Mouse (Mus musculus): Measurements from ENCODE around the gene Uox.

The Uox gene

DNA sequence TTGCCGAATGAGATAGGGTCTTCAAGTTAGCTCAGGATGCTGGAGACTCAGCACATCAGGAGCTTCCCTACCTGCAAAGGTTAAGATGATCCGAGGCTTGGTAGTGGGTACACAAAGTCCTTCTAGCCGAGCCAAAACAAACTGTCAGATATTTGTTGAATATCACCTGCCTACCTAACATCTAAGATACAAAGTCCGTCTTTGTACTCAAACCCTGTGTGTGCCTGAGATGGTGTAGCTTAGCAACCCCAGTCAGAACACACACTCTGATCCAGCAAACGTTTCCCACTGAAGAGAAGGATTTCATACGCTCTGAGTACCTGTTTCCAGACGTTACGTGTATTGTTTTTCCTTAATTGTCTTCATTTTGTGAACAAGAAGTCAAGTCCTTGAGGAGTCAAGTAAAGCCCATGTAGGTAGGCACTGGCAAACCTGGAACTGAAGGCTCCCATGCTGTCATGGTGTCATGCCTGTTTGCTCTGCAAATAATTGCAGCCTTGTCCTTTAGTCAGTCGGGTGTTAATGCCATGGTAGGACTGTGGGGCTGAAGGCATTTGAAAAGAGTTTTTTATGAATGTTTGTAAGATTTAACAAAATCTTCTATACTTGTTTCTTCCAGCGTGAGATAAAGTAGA lies at the start of gene Uox:
TSS of gene Uox (plus strand) at position 279 of the 635 bp plus-strand sequence.
- DNase-seq: no peak

DNA sequence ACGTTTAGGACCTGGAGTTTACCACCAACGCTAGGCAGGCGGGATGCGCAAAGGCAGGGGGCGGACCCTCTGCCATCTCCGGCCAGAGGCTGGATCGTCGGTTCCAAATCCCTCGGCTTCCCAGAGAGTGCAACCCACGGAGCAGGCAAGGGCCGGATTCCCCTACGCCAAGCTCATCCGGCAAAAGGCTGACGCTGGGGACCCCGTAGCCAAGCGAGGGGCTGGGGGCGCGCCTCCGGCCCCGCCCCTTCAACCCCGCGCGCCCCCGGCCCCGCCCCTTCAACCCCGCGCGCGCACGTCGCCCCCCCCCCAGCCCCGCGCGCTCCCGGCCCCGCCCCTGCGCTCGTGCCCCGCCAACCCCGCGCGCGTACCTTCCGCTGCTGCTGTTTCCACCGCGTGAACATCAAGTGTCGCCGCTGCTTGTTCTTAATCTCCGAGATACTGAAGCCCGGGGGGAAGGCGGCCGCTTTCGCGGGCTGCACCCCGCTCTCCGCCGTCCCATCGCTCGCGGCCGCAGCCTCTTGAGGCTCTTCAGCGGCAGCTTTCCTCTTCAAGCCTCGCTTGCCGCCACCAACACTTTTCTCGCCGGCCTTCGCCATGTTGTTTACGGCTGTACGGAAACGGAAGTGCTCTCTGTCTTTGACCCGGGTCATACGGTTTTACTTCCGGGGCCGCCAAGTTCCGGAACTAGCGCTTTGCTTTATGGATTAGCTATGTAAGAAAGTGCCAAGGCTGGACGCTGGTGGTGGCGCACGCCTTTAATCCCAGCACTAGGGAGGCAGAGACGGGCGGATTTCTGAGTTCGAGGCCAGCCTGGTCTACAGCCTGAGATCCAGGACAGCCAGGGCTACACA lies 49.2 kb upstream of the Uox start, which contains the start of gene Rpf1:
TSS of gene Rpf1 (minus strand) at position 632 of the 854 bp plus-strand sequence.
- DNase-seq: peak; percentile 83

DNA sequence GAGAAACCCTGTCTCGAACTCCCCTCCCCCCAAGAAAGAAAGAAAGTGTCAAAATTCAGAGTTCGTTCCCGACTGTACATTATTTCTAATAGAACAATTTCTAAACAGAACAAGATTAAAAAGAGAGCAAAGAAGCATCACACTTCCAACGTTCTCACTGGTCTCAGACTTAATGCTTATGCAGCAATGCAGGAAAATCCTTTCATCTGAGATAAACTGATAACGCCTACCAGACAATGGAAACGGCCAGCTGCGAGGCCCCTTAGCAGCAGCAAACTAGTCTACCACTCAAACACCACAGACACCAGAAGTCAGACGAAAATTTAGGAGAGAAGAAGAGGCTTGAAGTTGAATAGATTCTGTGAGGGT lies 48.6 kb upstream of the Uox start:
- DNase-seq: no peak

DNA sequence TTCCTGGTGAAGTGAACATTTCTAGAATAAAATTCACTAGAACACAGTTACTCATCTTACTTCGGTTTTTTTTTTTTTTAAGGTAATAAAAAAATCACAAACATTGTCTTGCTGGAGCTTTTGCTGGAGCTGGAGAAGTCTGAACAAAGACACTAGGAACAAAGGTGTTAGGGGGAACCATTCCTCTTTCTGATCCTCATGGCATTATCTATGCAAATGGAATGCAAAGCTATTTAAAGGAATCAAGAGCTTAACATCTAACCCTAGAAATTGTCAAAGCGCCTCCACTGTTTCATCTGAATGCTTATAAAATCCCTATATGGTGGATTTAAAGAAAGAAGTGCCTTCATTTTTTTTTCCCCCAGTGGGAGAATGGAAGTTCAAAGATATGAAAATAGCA lies 41.9 kb upstream of the Uox start:
- no peak for DNase-seq

DNA sequence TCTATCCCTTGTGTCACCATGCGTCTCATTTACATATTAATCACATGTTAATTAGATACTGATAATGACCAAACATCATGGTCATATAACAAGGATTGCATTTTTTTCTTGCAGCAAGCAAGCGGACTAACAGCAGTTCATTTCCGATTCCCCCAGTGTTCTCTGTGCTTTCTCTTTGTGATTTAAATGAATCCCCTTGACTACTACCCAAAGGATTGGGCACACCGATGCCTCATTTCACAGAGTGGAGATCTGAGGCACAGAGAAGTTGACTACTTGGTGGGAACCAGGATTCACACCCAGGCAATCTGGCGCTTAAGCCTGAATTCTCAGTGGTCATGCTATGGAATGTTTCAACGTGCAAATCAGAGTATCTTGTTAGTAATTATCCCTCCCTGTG lies 35.2 kb upstream of the Uox start:
- no peak for DNase-seq

DNA sequence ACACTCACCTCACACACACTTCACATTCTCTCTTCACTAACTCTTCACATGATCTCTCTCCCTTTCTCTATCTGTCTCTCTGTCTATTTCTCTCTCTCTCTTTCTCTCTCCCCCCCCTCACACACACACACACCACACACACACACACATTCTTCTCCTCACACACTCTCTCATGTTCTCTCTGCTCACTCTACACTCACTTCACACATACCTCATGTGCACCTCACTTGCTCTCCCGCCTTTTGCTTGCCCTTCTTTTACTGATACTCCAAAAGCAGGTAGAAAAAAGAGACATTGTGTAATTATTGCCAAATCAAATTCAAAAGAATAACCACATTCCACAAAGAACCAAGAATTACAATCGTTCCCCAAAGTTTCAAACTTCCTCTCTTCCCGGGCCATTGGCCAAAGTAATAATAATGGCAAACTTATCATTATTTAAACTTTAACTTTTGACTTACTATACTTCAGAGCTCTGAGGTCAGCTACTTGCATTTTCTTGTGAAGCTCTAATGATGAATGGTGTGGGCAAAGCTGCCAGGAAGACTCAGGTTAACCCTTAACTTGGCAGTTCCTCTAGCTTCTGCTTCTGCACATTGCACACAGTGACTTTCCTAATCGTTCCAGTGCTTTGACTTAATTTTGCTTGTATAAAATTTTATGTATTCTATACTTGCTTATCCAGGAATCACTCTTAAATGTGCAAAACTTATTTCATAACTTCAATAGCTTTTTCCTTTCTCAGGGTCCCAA lies 29.5 kb upstream of the Uox start:
- no peak for DNase-seq

DNA sequence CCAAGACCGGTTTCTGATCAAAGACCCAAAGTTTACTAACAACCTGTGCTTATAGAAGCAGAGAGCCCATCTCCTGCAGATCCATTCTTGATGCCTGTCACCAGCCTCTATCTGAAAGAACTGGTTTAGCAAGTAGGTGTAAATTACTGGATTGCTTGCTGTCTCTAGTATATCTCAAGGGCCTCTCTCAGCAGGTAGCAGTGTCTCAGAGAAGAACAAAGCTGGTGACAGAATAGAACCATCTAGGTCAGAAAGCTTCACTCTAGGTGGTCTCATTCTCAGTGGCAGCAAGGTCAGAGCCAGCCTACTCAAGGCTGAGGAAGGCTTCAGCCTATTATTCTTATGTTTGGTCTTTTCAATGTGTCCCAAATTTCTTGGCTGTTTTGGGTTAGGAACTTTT lies 26.6 kb upstream of the Uox start:
- no peak for DNase-seq

DNA sequence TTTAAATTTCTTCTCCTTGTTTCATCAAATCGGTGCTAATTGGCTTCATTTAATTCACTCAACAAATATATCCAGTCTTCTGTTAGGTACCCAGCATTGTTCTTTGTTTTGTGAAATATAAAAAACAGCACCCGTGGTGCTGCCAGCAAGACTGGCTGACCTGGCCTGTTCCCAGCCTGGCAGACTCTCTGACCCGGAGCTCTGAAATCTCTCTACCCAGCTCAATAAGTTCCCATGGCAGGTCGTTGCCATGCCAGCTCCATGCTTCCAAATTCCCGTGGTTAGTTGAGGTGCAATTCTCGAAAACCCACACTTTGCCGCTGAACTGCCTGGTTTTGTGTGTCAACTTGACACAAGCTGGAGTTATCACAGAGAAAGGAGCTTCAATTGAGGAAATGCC lies 15.4 kb upstream of the Uox start:
- no peak for DNase-seq

DNA sequence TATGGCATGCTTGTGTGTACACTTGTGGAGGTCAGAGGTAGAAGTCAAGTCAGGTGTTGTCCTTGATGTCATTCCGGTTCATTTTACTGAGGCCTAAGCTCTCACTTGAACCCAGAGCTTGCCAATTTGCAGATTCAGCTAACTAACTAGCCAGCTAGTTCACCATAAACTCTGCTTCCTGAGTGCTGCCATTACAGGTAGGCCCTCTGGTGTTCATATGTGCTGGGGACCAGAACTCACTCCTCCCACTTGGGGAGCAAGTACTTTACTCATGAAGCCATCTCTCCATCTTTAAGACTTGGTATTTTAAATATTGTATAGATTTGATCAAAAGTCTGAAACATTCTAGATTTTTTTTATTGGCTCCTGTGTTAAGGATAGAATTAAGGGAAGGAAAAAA lies 13.7 kb upstream of the Uox start:
- DNase-seq: no peak

DNA sequence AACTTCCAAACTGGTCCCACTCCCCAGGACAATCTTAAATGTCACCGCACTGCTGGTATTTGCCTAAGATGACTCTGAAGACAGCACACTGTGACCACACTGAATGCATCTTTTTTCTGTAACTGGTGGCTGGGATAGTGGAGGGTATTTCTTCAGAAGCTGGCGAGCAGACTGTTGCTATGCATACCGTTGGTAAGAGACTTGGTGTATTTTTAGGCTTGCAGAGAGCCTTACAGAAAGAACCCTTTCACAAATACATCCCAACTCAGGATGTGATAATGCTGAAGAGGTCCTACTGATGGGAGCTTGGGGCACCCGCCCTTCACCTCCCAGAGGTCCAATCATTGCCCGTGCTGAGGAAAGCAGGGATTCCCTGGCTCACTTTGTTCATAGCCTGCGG lies 12.7 kb upstream of the Uox start:
- no peak for DNase-seq

DNA sequence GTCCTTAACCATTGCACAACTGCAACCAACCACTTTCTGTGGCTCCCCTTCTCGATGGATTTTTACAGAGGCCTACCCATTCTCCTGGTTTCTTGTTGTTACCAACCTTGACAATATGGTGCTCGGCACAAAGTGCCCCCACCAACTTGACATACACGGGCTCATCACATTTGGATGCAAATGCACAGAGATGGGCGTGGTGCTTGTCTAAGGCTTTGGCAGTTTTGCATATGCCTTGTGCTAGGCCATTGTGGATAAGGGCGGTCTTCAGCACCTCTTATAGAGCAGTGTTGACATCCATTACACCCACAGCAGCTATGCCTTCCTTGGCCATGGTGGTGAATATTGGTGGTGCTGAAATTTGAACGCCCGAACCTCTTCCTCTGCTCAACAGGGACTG lies 7.3 kb upstream of the Uox start:
- DNase-seq: no peak

DNA sequence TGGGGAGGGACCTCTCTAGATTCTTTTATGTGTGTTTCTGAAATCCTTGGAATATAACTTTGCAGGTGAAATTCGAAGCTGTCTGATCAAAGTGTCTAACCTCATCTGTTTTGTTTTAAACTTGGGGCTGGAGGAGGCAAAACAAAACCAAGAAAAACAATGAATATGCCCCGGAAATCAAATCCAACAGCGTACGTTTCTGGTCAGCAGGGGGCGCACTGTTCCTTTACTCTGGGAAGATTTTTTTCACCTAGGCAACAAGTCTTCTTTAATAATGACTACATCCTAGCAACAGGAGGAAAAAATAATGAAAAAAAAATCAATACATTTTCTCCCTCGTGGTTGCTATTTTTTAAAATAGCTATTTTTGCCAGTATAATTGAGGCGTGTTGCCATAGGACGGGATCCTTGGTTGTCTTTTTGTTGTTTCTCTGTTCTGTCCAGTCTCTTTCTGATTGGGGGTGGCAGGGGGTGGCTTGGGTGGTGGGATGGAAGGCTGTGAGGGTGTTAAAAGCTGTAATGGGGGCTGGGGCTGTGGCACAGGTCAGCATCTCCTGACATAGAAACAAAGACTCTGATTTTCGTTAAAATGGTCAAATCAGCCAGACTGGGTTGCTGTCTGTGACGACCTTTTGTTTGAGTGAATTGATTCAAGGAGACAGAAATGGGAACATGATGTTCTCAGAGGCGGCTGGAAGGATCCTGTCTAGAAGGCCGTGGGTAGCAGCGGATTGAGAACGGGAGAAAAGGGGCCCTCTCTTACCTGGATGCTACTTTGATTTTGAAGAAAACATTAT lies 5.8 kb upstream of the Uox start:
- DNase-seq: peak; percentile 97

DNA sequence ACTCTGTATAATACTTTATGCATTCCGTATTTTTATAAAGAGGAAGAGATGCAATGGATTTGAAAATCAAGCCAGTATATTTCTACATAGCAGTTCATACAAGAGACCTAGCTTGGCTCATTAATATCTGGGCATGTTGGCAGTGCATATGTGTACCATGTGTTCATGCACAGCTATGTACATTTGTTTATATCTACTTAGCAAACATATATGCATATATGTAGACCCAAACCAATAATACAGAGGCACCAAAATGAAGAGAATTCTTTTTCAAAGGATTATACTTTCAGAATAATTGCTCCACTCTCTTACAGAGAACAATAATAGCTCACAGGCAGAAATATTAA lies 5.2 kb upstream of the Uox start:
- no peak for DNase-seq

DNA sequence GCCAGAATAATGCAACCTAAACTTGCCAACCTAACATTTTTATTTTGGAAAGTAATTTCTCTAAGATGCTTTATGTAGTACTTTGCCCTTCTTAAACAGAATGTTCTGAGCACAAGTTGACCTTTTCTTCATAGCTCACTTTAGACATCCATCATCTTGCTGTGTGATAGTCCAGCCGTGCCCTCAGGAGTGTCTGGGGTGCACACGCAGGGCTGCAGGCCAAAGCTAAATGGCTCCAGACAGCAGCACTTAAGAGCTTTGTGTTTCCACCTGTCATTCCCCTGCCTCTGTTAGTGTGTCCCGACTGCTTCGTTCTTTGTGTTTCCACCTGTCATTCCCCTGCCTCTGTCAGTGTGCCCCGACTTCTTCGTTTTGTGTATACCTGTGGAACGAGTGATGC lies 2.9 kb upstream of the Uox start:
- no peak for DNase-seq

DNA sequence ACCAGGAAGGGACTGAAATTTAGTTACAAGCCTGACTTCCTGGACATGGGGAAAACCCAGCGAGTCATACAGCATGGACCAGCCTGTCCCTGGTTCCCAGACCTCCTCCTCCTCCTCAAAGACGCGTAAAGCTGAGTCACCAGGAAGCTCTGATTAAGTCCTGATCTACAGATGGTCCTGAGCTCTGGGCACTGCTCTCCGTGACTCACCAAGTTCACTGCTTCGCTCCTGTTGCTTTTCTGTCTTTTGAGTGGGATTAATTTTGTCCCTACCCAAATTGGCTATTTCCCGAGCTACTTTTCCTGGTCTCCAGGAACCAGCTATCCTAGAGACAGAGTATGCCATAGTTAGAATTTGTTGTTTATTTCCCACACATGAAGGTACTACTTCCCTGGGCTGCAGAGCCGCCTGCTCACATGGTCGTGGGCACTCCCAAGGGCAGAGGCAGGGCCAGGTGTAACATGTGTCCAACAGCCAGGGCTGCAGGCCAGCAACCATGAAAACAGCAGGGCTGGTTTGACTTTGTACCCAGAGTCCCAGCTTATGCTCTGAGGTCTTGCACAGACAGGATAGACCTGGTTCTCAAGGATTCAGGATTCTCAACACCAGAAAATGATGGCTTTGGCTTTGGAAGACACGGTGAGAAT lies 2.2 kb upstream of the Uox start:
- DNase-seq: no peak

DNA sequence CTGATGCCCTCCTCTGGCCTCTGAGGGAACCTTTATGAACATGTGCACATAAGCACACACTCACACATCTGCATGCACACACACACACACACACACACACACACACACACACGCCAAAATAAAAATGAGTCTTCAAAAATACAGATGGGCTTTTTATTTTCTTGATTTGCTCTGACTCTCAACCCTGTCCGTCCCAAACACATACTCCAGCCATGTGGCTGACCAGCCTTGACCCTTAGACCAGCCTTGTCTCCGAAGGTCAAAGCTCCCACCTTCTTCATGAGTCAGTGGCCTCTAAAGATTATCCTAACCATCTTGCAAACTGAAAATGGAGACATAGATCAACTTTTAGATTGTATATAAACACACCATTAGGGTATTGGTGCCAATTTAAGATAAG lies 632 bp upstream of the Uox start:
- no peak for DNase-seq

DNA sequence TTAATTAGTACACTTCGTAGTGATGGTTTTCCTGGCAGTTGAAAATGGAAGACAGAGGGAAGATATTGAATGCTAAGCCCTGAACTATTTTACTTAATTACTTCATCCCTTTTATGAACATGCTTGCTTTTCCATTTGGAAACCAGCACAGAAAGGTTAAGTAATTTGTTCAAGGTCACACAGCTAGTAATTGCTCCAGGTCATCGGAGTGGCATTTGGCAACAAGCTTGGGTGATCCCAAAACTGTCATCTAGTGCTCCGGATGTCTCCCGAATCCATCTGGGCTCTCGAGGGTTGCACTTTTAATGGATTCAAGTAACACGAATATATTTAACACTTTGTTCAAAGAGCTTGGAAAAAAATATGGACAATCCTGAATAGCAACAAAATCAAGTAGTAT lies 713 bp downstream of the Uox start:
- DNase-seq: no peak

DNA sequence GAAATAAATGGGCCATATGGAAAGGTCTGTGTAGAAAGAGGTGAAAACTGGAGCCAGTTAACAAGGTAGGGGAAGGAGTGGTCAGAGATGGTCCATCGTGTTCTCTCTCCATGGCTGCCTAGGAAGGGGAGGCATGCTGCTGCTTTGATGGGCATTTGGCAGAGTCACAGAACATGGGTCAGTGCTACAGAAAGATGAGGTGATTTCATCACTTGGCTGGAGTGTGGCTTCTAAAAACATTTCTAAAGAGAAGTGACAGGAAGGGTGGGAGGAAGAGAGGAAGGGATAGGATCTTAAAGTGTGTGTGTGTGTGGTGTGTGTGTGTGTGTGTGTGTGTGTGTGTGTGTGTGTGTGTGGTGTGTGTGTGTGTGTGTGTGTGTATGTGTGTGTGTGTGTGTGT lies 1.1 kb downstream of the Uox start:
- no peak for DNase-seq

DNA sequence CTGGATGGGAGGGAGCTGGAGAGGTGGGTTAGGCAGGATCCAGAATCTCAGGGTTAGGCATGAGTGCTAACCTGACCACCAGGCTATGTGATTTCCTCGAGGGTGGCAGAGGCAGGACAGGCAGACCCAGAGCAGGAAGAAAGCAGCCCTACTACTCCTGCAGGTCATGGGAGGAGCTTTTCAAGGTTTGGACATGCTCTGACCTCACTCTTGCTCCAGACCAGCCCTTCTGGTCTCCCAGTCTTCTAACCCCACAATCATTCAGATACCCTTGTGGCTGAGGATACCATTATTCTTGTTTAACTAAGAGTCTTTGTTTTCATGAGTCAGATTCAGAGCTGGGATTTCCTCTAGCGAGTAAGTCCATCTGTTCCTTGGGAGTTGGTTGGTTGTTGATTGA lies 7.4 kb downstream of the Uox start:
- no peak for DNase-seq

DNA sequence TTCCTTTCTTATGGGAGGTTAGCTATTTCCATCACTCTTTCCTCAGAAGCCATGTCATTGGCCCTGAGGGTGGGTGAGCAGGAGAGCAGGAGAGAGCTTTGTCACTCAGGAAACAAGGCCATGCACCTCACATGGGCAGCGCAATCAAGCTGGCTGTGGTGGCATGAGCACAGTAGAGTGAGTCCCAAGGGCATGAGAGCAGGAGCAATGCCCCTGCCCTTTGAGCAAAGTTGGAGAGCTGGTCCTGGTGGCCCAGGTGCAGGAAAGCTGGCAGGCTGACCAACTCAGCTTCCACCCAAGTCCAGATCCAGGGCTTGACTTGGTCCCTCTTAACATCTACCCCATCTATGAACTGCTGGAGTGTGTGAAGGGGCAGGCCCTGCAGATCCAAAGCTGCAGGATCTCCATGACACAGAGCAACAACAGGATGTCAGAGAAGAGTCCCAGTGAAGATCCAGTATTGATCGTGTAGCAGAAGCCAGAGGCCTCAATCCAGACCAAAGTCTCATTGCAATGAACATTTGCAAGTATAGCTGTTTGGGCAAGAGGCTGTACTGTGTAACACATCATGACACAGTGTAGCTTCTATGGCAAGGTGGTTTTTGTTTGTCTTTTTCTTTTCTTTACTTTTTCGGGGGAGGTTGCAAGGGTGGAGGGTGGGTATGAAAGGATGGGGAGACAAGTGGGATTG lies 10.0 kb downstream of the Uox start:
- DNase-seq: no peak

DNA sequence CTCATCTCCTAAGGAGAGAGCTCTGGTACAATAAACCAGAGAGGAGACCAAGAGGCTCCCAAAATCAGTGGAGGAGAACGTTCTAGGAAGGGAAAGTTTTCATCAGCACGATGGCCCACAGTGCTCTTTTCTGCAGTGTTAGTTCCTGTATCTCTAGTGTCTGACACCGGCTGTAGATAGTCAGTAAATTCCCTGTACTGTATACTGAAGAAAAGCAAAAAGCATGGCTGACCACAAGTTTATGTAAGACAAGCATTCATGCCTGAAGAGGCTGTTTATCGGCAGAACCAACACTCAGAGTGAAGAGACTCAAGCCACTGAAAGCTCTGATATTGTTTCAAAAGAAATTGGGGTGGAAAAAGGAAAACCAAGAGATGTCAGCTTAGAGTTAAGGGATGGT lies 13.3 kb downstream of the Uox start:
- no peak for DNase-seq

DNA sequence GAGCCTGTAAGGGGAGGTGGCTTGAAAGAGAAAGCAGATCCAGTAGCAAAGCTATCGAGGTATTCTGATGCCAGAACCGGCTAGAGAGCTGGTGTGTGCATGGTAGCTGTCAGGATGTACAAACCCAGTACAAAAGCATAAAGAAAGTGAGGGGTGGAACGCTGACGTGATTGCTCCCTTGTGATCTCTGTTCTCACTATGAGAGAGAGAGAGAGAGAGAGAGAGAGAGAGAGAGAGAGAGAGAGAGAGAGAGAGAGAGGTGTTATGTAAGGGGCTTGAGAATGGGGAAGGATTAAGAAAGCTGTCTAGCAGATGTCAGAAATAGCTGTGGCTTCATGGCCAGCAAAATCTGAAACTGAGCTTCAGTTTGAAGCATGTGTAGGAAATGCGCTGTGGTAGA lies 13.7 kb downstream of the Uox start:
- DNase-seq: no peak
